Mouse (Mus musculus) intestine, embryonic 16.5 days (tissue): ENCODE measurements at regions not wholly inside any gene's neighbourhood (a gene's known extent, or its start where the extent isn't known, plus 50 kb on each side); places are given as distances from the start of the nearest gene placed in this dataset.

Experiments used
- ATAC-seq: fragments of 200-750 bp; cut with Nextera tagmentation; 2 replicates; pipeline ENCODE4 v1.8.0; 2017; ENCODE audit warnings: moderate TSS enrichment, moderate library complexity
- H3K27ac ChIP-seq: fragments of 300-500 bp; sonication (generic); 2 replicates; pipeline ENCODE4 v1.5.1; 2014; ENCODE audit warnings: mild to moderate bottlenecking, low read length
- H3K27me3 ChIP-seq: fragments of 300-500 bp; sonication (generic); replicated peaks from 2 replicates; pipeline ENCODE4 v1.6.1; 2014; ENCODE audit warnings: low read length, control low read depth, mixed read lengths; ENCODE audit not compliant: control insufficient read depth, insufficient read depth
- H3K36me3 ChIP-seq: fragments of 300-500 bp; sonication (generic); 2 replicates; pipeline ENCODE4 v1.6.1; 2014; ENCODE audit warnings: low read length, control low read depth; ENCODE audit not compliant: control insufficient read depth, insufficient read depth
- H3K4me1 ChIP-seq: fragments of 300-500 bp; sonication (generic); 2 replicates; pipeline ENCODE4 v1.6.1; 2014; ENCODE audit warnings: low read length, control low read depth, mixed read lengths; ENCODE audit not compliant: control insufficient read depth, insufficient read depth
- H3K4me2 ChIP-seq: fragments of 300-500 bp; sonication (generic); 2 replicates; pipeline ENCODE4 v1.6.1; 2014; ENCODE audit warnings: low read depth, low read length, control low read depth
- H3K4me3 ChIP-seq: fragments of 300-500 bp; sonication (generic); 2 replicates; pipeline ENCODE4 v1.5.1; 2014; ENCODE audit warnings: mild to moderate bottlenecking, low read length
- H3K9ac ChIP-seq: fragments of 300-500 bp; sonication (generic); 2 replicates; pipeline ENCODE4 v1.6.1; 2014; ENCODE audit warnings: low read depth, low read length
- H3K9me3 ChIP-seq: fragments of 300-500 bp; sonication (generic); 2 replicates; pipeline ENCODE4 v1.6.1; 2016; ENCODE audit warnings: low read length, control low read depth; ENCODE audit not compliant: control insufficient read depth
- WGBS: fragments of 180-500 bp; shearing (Covaris S2); extraction: QIAGEN DNeasy Blood & Tissue Kit; methylation state at CpG from one replicate; pipeline ENCODE4 v1.1.7; 2014; 5-methylcytosine and 5-hydroxymethylcytosine counted together

DNA sequence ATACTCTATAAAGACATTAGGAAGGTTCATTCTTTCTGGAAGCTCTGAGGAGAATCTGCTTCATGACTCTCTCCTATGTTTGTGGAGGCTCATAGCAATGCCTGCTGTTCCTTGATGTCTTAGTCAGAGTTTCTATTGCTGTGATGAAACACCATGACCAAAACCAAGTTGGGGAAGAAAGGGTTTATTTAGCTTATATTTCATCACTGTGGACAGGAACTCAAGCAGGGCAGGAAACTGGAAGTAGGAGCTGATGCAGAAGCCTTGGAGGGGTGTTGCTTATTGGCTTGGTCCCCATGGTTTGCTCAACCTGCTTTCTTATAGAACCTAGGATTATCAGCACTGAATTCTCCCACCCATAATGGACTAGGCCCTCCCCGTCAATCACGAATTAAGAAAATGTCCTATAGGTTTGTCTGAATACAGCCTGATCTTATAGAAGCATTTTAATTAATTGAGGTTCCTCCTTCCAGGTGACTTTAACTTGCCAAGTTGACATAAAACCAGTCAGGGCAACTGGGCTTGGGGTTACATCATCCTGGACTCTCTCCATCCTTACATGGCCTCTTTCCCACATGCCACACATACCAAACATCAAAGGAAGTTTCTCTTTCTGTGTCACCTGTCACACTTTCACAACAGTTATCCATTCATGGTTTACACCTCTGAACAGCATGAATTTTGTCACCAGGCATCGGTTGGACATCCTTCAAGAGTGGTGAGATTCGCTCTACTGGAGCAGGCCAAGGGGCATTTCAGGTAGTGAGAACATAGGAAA is 85.3 kb upstream of the Serp2 start:
- H3K36me3 ChIP-seq = no peaks in the 10 kb centered on the region
- no peak overlapping the region for H3K4me3 ChIP-seq
- 94% methylated on average over 4 of the region's 4 CpGs for WGBS
- H3K4me2 ChIP-seq = no peak overlapping the region
- no peak for ATAC-seq
- no peaks in the 10 kb centered on the region for H3K27me3 ChIP-seq
- no peak overlapping the region for H3K9ac ChIP-seq
- no peaks in the 10 kb centered on the region for H3K9me3 ChIP-seq
- H3K27ac ChIP-seq = no peak overlapping the region
- no peaks in the 10 kb centered on the region for H3K4me1 ChIP-seq

DNA sequence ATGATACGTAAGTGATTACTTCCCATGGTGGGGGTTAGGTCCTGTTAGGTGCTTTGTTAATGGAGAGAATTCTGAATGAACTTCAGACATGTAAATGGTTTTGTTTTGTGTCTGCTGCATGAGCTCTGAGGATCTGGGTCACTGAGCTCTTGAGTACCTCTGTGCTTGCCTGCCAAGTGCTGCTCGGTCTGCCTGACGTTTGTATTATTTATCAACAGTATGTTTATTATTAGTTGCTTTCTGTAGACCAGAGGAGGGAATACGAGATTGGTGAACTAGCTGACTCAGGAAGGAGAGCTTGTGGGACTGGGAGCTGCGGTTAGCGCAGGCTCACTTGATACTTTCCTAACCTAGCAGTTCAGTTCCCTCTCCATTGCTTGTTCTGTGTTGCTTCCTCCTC is 76.5 kb upstream of the Serp2 start:
- Histone ChIP-seq H3K4me2 (no peak overlapping the region), H3K4me3 (no peak overlapping the region), H3K27me3 (no peaks in the 10 kb centered on the region), H3K9ac (no peak overlapping the region), H3K9me3 (no peaks in the 10 kb centered on the region), H3K27ac (no peak overlapping the region), H3K36me3 (no peaks in the 10 kb centered on the region), H3K4me1 (0 out of 2 replicates have a peak, but pooled peaks cover 5% of the 10 kb centered on the region)
- ATAC-seq = no peak
- WGBS = 53% methylated on average over 6 of the region's 6 CpGs

DNA sequence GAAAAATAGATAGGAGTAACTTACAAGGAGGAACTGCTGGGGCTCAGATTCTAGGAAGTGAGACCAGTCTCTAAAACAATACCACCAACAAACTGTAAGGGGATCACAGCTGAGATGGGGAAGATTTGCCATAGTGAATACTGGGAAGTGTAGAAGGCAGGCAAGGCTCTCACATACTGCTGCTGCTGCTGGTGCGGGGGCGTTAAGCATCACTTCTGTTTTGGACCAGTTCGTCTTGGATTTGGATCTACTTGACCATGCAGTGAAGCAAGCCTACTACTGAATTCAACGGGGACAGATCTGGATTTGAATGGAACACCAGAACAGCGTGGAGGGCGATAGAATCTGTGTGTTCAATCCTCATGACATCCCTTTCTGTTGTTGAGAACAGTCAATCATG is 76.1 kb upstream of the Serp2 start:
- no peak overlapping the region for H3K4me3 ChIP-seq
- H3K36me3 ChIP-seq = no peaks in the 10 kb centered on the region
- H3K4me1 ChIP-seq = 0 out of 2 replicates have a peak, but pooled peaks cover 5% of the 10 kb centered on the region
- no peak overlapping the region for H3K27ac ChIP-seq
- ATAC-seq = no peak
- H3K9ac ChIP-seq = no peak overlapping the region
- H3K4me2 ChIP-seq = no peak overlapping the region
- 78% methylated on average over 6 of the region's 6 CpGs for WGBS
- no peaks in the 10 kb centered on the region for H3K9me3 ChIP-seq
- no peaks in the 10 kb centered on the region for H3K27me3 ChIP-seq

DNA sequence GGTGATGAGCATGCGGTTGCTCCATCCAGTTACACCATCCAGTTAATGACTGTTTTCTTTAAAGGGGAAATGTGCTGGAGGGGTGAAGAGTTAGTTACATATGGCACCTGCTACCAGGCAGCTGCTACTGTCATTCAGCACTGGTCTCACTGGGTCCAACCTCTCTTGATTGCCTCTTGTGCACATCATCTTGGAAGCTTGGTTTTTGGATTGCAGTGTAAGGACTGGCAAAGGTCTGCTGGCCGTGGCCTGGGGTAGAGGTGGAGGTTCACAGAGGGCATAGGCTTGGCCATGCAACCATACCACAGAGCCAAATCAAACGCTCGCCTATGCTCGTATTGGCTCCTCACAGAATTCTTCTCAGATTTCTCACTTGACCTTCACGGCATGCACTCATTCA is 75.1 kb upstream of the Serp2 start:
- Histone ChIP-seq H3K9ac (no peak overlapping the region), H3K4me1 (0 out of 2 replicates have a peak, but pooled peaks cover 5% of the 10 kb centered on the region), H3K27ac (no peak overlapping the region), H3K4me2 (no peak overlapping the region), H3K36me3 (no peaks in the 10 kb centered on the region), H3K4me3 (no peak overlapping the region), H3K9me3 (no peaks in the 10 kb centered on the region), H3K27me3 (no peaks in the 10 kb centered on the region)
- 79% methylated on average over 6 of the region's 6 CpGs for WGBS
- ATAC-seq = no peak

DNA sequence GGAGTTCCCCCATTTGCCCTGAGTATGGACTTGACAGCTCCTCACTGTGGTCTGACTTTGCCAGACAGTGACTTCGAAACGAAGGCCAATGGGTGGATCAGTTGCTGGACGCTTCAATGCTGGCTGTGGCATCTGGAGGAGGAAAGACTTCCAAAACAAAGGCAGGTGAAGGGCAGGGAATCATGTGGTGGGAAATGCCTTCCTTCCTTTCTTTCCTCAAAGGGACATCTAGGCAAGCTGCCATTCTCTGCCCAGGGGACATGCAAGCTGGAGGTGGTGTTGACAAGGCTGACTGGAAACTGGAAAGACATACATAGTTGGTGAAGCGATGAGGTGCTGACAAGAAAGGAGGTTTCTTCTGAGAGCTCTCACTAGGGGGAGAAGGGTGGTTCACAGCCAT is 74.5 kb upstream of the Serp2 start:
- no peak overlapping the region for H3K27ac ChIP-seq
- no peak for ATAC-seq
- H3K9me3 ChIP-seq = no peaks in the 10 kb centered on the region
- H3K36me3 ChIP-seq = no peaks in the 10 kb centered on the region
- H3K4me1 ChIP-seq = 0 out of 2 replicates have a peak, but pooled peaks cover 5% of the 10 kb centered on the region
- H3K4me3 ChIP-seq = no peak overlapping the region
- H3K4me2 ChIP-seq = no peak overlapping the region
- WGBS = 87% methylated on average over 4 of the region's 4 CpGs
- no peak overlapping the region for H3K9ac ChIP-seq
- no peaks in the 10 kb centered on the region for H3K27me3 ChIP-seq

DNA sequence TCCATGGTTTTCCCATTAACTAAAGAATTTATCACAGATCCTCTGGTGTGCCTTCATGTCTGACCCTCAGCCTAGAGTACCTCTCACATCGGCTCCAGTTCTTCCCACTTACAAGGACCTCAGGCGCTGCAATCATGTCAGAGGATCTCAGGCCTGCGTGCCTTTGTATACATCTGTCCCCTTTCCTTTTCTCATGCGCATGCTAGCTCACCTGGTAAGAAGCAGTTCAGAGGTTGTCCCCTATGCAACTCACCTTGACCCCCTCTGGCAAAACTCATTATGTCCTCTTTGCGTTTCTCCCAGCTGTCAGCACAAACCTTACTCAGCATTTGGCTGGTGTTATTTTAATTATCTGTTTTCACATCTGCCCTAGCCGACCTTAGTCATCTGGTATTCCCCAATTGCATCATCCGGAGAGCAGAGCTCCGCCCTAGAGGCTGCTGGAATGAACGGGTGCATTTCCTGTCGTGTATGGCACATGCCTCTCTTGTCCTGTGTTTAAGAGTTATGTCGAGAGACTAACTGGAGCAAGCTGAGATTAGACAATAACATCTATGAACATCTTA is 73.3 kb upstream of the Serp2 start:
- H3K4me1 ChIP-seq = peaks cover 12% of the 10 kb centered on the region
- no peak overlapping the region for H3K9ac ChIP-seq
- ATAC-seq = 0 out of 2 replicates have a peak, but pooled peaks have one; percentile 5
- H3K27ac ChIP-seq = no peak overlapping the region
- no peak overlapping the region for H3K4me2 ChIP-seq
- no peaks in the 10 kb centered on the region for H3K27me3 ChIP-seq
- no peaks in the 10 kb centered on the region for H3K9me3 ChIP-seq
- 74% methylated on average over 11 of the region's 11 CpGs for WGBS
- no peaks in the 10 kb centered on the region for H3K36me3 ChIP-seq
- no peak overlapping the region for H3K4me3 ChIP-seq

DNA sequence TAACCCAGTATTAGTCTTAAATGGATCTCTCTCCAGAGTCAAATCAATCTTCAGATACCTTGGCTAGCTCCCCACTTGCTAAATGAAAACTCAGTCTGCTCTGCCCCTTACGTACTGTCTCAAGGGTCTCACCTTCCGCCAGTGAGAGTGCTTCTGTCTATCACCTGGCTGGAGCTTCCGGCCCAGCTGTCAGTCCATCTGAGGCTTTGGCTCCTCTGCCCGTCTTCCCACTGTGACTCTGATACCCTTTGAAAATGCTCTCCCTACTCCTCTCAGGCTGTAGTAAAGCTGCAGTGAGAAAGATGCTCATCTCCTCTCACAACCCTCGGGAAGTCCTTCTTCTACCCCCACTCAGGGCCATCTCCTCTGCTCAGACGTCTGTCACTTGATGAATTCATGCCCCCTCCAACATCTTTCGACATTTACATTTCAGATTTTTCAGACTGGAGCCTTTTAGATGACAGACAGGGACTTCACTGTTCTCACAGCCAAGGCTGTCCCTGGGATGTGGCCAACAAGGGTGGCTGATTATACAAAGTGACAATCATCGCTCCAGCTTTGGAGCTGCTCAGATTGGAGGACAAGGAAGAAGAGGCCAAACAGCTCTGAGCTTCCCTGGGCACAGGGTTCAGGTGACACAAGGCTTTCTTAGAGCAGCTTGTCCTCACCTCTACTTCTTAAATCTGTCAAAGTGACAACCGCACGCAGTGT is 71.6 kb upstream of the Serp2 start:
- Histone ChIP-seq H3K9ac (no peak overlapping the region), H3K4me1 (peaks cover 26% of the 10 kb centered on the region), H3K27me3 (no peaks in the 10 kb centered on the region), H3K27ac (no peak overlapping the region), H3K4me3 (no peak overlapping the region), H3K9me3 (no peaks in the 10 kb centered on the region), H3K36me3 (no peaks in the 10 kb centered on the region), H3K4me2 (no peak overlapping the region)
- 84% methylated on average over 10 of the region's 10 CpGs for WGBS
- ATAC-seq = no peak

DNA sequence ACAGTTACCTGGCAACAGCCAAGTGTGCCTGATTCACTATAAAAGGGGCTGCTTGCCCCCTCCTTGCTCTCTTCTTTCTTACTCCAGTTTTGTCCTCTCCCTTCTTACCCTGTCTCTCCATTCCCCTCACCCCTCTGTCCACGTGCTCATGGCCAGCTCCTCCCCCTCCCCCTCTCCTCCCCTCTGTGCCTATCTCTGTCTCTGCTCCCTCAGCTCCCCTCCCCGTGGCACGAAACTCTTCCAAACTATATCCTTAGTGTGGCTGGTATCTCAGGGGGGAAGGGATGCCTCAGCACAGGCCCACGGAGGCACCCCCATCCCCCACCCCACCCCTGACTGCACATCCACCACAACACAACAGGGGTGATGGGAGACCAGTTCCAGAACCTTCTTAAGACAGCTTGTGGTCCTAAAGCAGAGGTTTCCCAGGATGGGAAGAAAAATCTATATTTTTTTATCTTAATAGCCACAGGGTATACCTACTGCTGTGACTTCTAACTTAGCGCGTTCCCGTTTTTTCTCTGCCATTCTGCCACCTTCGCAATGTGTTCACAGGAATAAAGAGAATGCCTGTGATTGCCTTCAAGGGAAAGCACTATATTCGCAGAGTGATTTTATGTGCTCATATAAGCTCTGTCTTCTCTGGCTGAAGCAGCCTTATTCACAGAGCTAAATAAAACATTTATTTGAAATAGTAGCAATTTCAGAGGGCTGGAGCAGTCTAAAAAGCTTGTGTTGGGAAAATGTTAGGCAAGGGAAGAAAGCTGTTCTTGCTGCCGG is 69.1 kb upstream of the Serp2 start:
- Histone ChIP-seq H3K4me1 (peaks cover 38% of the 10 kb centered on the region), H3K36me3 (no peaks in the 10 kb centered on the region), H3K4me3 (no peak overlapping the region), H3K9ac (no peak overlapping the region), H3K4me2 (no peak overlapping the region), H3K27ac (no peak overlapping the region), H3K27me3 (no peaks in the 10 kb centered on the region), H3K9me3 (no peaks in the 10 kb centered on the region)
- ATAC-seq = no peak
- 55% methylated on average over 10 of the region's 10 CpGs for WGBS
